Mouse (Mus musculus) heart, embryonic 11.5 days (tissue): ENCODE results near the gene Kcnrg. TPM values are rescaled to one million over a fixed set of nuclear protein-coding genes. Genes with fewer than 3 reads are reported as not detected.
"Not testable (repeated sequence)": the region's sequence is repeated elsewhere in the genome, so short reads cannot be mapped to it uniquely, and the experiment has no call there.

ENCODE experiments used
- ATAC-seq: fragments of 200-750 bp; cut with Nextera tagmentation; replicated peaks from 2 replicates; pipeline ENCODE4 v1.8.0; 2017; ENCODE audit warnings: moderate library complexity; ENCODE audit not compliant: insufficient number of reproducible peaks, low FRiP score, low TSS enrichment
- H3K27ac ChIP-seq: fragments of 300-500 bp; sonication (generic); 2 replicates; pipeline ENCODE4 v1.5.1; 2014; ENCODE audit warnings: mild to moderate bottlenecking, low read depth, low read length
- H3K27me3 ChIP-seq: fragments of 300-500 bp; sonication (generic); 2 replicates; pipeline ENCODE4 v1.6.1; 2014; ENCODE audit warnings: mild to moderate bottlenecking, low read length, mixed read lengths; ENCODE audit not compliant: control insufficient read depth, insufficient read depth
- H3K36me3 ChIP-seq: fragments of 300-500 bp; sonication (generic); 2 replicates; pipeline ENCODE4 v1.6.1; 2014; ENCODE audit warnings: mild to moderate bottlenecking, low read length, moderate library complexity, mixed read lengths; ENCODE audit not compliant: control insufficient read depth, insufficient read depth
- H3K4me1 ChIP-seq: fragments of 300-500 bp; sonication (generic); 2 replicates; pipeline ENCODE4 v1.6.1; 2014; ENCODE audit warnings: low read length; ENCODE audit not compliant: control insufficient read depth, insufficient read depth
- H3K4me2 ChIP-seq: fragments of 300-500 bp; sonication (generic); 2 replicates; pipeline ENCODE4 v1.6.1; 2014; ENCODE audit warnings: mild to moderate bottlenecking, moderate library complexity
- H3K4me3 ChIP-seq: fragments of 300-500 bp; sonication (generic); 2 replicates; pipeline ENCODE4 v1.5.1; 2014; ENCODE audit warnings: low read depth, low read length
- H3K9ac ChIP-seq: fragments of 300-500 bp; sonication (generic); 2 replicates; pipeline ENCODE4 v1.6.1; 2014; ENCODE audit warnings: mild to moderate bottlenecking, low read depth, low read length, moderate library complexity
- H3K9me3 ChIP-seq: fragments of 300-500 bp; sonication (generic); replicated peaks from 2 replicates; pipeline ENCODE4 v1.6.1; 2016; ENCODE audit warnings: low read length; ENCODE audit not compliant: control insufficient read depth
- WGBS: fragments of 180-500 bp; shearing (Covaris S2); extraction: QIAGEN DNeasy Blood & Tissue Kit; methylation state at CpG from one replicate; pipeline ENCODE4 v1.1.7; 2014; ENCODE audit not compliant: insufficient replicate concordance; 5-methylcytosine and 5-hydroxymethylcytosine counted together
- polyA plus RNA-seq: library from polyadenylated mRNA; unstranded; fragments of >200 nt; fragmentation: Nextera tagmentation; extraction: Ambion mirVana; gene quantifications from 2 replicates; pipeline ENCODE4 v1.2.1, GENCODE M21; 2014

Gene Kcnrg
- 0.44 and 0.64 TPM in 2 replicates for polyA plus RNA-seq

DNA sequence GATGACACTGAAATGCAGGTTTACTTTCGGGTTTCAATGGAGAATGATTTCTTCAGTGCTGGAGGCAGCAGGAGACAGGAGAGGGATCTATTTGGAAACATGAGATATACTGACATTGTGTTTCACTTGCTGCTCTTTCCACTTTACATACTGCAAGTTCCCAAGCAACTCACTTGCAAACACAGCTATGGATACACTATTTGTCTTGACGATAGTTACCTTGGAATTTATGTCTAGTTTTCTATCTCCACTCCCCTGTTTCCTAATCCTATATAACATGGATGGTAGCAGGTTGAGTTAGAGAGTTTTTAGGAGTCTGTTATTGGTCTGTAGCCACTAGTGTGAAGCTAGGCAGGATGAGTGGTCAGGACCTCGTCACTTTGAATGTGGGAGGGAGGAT, at the start of gene Kcnrg:
Kcnrg (plus strand) TSS at position 301 of the 400 bp plus-strand sequence.
- Histone ChIP-seq H3K36me3 (0 out of 2 replicates have a peak, but pooled peaks cover 3% of the 10 kb centered on the region), H3K4me2 (no peak within 1 kb of the TSS), H3K27me3 (no peaks in the 10 kb centered on the region), H3K9me3 (no peaks in the 10 kb centered on the region), H3K27ac (no peak within 1 kb of the TSS), H3K9ac (no peak within 1 kb of the TSS), H3K4me3 (no peak within 1 kb of the TSS), H3K4me1 (no peaks in the 10 kb centered on the region)
- ATAC-seq: no peak
- 75% methylated on average over 3 of the region's 3 CpGs for WGBS

- Histone ChIP-seq H3K27ac (no peak overlapping the region), H3K4me1 (no peaks in the 10 kb centered on the region), H3K4me2 (no peak overlapping the region), H3K4me3 (no peak overlapping the region), H3K27me3 (no peaks in the 10 kb centered on the region), H3K36me3 (no peaks in the 10 kb centered on the region), H3K9ac (no peak overlapping the region), H3K9me3 (no peaks in the 10 kb centered on the region)
- WGBS: 85% methylated on average over 6 of the region's 6 CpGs
- ATAC-seq: no peak
These were observed 48.4 kb upstream of the Kcnrg start for GRCm38 (mm10) chr14:61558901-61559300.

DNA sequence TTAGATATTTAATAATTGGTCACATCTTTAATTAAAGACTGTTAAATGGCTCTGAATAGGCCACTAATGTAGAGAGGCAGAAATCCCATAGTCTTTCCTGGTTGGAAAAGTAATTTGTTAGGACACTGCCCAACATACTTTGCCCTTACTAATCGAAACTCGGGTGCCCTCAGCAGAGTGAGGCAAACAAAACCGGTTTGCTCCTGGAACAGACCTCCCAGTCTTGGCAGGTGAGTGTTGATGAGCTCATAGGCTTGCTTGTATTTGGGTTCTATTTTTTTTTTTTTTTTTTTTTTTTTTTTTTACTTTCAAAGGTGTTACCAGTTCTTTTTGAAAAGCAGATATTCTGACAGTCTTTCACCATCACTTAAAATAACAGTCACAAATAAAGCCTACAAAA, 47.4 kb upstream of the Kcnrg start:
- H3K27me3 ChIP-seq: no peaks in the 10 kb centered on the region
- H3K4me3 ChIP-seq: no peak overlapping the region
- H3K4me2 ChIP-seq: no peak overlapping the region
- H3K4me1 ChIP-seq: no peaks in the 10 kb centered on the region
- H3K36me3 ChIP-seq: no peaks in the 10 kb centered on the region
- ATAC-seq: no peak
- no peak overlapping the region for H3K27ac ChIP-seq
- H3K9me3 ChIP-seq: no peaks in the 10 kb centered on the region
- H3K9ac ChIP-seq: no peak overlapping the region
- 60% methylated on average over 3 of the region's 3 CpGs for WGBS

GRCm38 (mm10) chr14:61566211-61566610, 41.0 kb upstream of the Kcnrg start:
- not testable (repeated sequence) for H3K36me3 ChIP-seq, H3K4me1 ChIP-seq, H3K27me3 ChIP-seq, H3K9me3 ChIP-seq, H3K4me3 ChIP-seq, H3K4me2 ChIP-seq, ATAC-seq, H3K27ac ChIP-seq, H3K9ac ChIP-seq
- 77% methylated on average over 4 of the region's 4 CpGs for WGBS

- Histone ChIP-seq H3K9ac (no peak overlapping the region), H3K36me3 (no peaks in the 10 kb centered on the region), H3K4me1 (no peaks in the 10 kb centered on the region), H3K9me3 (no peaks in the 10 kb centered on the region), H3K27me3 (no peaks in the 10 kb centered on the region), H3K4me3 (no peak overlapping the region), H3K4me2 (no peak overlapping the region), H3K27ac (no peak overlapping the region)
- WGBS: 58% methylated on average over 2 of the region's 2 CpGs
- no peak for ATAC-seq
These were observed 37.9 kb upstream of the Kcnrg start for GRCm38 (mm10) chr14:61569344-61569743.

- no peak for ATAC-seq
- no peaks in the 10 kb centered on the region for H3K27me3 ChIP-seq
- H3K36me3 ChIP-seq: no peaks in the 10 kb centered on the region
- no peaks in the 10 kb centered on the region for H3K9me3 ChIP-seq
- H3K4me2 ChIP-seq: peak overlapping the region; percentile 35
- H3K27ac ChIP-seq: no peak overlapping the region
- H3K4me3 ChIP-seq: no peak overlapping the region
- 11% methylated on average over 4 of the region's 4 CpGs for WGBS
- no peaks in the 10 kb centered on the region for H3K4me1 ChIP-seq
- no peak overlapping the region for H3K9ac ChIP-seq
These were observed 35.9 kb upstream of the Kcnrg start for GRCm38 (mm10) chr14:61571366-61571765.

DNA sequence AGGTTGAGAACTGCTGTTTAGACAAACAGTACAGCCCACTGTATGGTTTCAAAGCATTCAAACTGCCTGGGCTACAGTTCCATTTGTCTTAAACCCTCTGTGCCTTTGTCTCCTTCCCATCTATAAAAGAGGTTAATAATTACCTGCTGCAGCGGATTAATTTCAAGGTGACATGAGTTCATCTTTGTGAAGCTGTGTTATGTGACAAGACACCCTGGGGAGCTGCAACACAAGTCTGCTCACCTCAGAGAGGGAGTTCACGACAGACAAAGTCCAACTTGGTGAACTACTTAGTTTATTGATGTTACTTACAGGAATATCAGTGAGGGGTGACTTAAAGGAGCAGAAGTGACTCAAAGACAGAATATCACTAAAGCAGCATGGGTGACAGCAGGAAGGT, 35.1 kb upstream of the Kcnrg start:
- Histone ChIP-seq H3K36me3 (no peaks in the 10 kb centered on the region), H3K27me3 (no peaks in the 10 kb centered on the region), H3K27ac (no peak overlapping the region), H3K9me3 (no peaks in the 10 kb centered on the region), H3K4me2 (no peak overlapping the region), H3K4me1 (no peaks in the 10 kb centered on the region), H3K9ac (no peak overlapping the region), H3K4me3 (no peak overlapping the region)
- ATAC-seq: no peak
- WGBS: 70% methylated on average over 2 of the region's 2 CpGs

GRCm38 (mm10) chr14:61575066-61575465, 32.2 kb upstream of the Kcnrg start:
- H3K27me3 ChIP-seq: no peaks in the 10 kb centered on the region
- H3K9me3 ChIP-seq: no peaks in the 10 kb centered on the region
- no peak overlapping the region for H3K27ac ChIP-seq
- H3K36me3 ChIP-seq: no peaks in the 10 kb centered on the region
- H3K4me1 ChIP-seq: no peaks in the 10 kb centered on the region
- no peak overlapping the region for H3K4me2 ChIP-seq
- H3K4me3 ChIP-seq: no peak overlapping the region
- no peak for ATAC-seq
- H3K9ac ChIP-seq: no peak overlapping the region
- WGBS: 82% methylated on average over 10 of the region's 10 CpGs

GRCm38 (mm10) chr14:61575941-61576340, 31.3 kb upstream of the Kcnrg start:
- H3K27ac ChIP-seq: no peak overlapping the region
- no peak overlapping the region for H3K9ac ChIP-seq
- no peaks in the 10 kb centered on the region for H3K27me3 ChIP-seq
- H3K4me3 ChIP-seq: no peak overlapping the region
- no peaks in the 10 kb centered on the region for H3K36me3 ChIP-seq
- no peaks in the 10 kb centered on the region for H3K4me1 ChIP-seq
- ATAC-seq: no peak
- no peak overlapping the region for H3K4me2 ChIP-seq
- WGBS: 79% methylated on average over 8 of the region's 8 CpGs
- H3K9me3 ChIP-seq: no peaks in the 10 kb centered on the region
